Mouse (Mus musculus): ENCODE data around the gene Klhl40. TPM values are rescaled to one million over a fixed set of nuclear protein-coding genes. Genes with fewer than 3 reads are reported as not detected.

The Klhl40 gene
- total RNA-seq, 1 experiment from 2014 or later = not detected

- no peak for ATAC-seq (ENCODE audit: extremely low read depth, insufficient number of reproducible peaks, low FRiP score, poor library complexity, severe bottlenecking)
Observed at GRCm38 (mm10) chr9:121772412-121772811, 5.0 kb upstream of the Klhl40 start.

- ATAC-seq (ENCODE audit: extremely low read depth, insufficient number of reproducible peaks, low FRiP score, poor library complexity, severe bottlenecking) = no peak
Observed at GRCm38 (mm10) chr9:121775951-121776350, 1.5 kb upstream of the Klhl40 start.

DNA sequence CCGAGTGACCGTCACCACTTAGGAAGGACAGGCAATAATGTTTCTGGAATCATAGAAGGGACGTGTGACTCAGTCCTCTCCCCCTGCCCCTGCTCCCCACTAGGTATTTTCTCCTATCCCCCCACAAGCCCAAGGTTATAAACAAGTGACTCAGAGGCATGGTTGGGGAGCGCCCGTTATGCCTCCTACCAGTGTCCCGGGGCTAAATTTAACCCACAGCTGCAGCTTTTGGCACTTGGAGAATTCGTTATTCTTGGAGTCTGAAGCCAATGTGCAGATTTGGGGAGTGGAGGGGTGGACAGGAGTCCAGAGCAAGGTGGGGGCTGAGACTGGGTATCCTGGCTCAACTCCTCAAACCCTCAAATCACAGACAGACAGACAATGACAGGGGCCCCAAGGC is 896 bp upstream of the Klhl40 start:
- no peak for ATAC-seq (ENCODE audit: extremely low read depth, insufficient number of reproducible peaks, low FRiP score, poor library complexity, severe bottlenecking)

DNA sequence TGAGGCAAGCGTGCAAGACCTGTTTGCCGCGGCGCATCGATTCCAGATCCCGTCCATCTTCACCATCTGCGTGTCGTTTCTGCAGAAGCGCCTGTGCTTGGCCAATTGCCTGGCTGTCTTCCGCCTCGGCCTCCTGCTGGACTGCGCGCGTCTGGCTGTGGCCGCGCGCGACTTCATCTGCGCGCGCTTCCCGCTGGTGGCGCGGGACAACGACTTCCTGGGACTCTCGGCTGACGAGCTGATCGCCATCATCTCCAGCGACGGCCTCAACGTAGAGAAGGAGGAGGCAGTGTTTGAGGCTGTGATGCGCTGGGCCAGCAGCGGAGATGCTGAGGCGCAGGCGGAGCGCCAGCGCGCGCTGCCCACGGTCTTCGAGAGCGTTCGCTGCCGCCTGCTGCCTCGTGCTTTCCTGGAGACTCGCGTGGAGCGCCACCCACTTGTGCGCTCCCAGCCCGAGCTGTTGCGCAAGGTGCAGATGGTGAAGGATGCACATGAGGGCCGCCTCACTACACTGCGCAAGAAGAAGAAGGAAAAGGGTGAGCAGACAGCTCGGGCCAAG is 738 bp downstream of the Klhl40 start:
- ATAC-seq (ENCODE audit: extremely low read depth, insufficient number of reproducible peaks, low FRiP score, poor library complexity, severe bottlenecking) = no peak

GRCm38 (mm10) chr9:121784801-121785200 is 7.4 kb downstream of the Klhl40 start:
- ATAC-seq (ENCODE audit: extremely low read depth, insufficient number of reproducible peaks, low FRiP score, poor library complexity, severe bottlenecking) = no peak

- ATAC-seq (ENCODE audit: extremely low read depth, insufficient number of reproducible peaks, low FRiP score, poor library complexity, severe bottlenecking) = no peak
Observed at GRCm38 (mm10) chr9:121785261-121785660, 7.9 kb downstream of the Klhl40 start.

DNA sequence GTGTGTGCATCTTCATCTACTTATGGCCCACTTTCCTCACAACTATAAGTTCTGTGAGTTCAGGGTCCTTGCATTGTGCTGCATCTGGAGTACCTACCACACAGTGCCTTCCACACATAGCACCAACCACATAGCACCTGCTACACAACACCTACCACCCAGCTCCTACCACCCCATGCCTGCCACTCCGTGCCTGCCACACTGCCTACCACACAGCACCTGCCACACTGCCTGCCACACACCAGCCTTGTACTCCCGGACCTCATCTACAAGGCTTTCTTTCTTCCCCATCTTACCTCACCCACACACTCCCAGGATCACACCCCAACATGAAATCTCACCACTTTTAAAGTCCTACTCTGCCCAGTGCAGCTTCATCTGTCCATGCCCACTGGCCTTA is 9.0 kb downstream of the Klhl40 start:
- ATAC-seq (ENCODE audit: extremely low read depth, insufficient number of reproducible peaks, low FRiP score, poor library complexity, severe bottlenecking) = no peak

GRCm38 (mm10) chr9:121791206-121791605 is 13.8 kb downstream of the Klhl40 start:
- ATAC-seq (ENCODE audit: extremely low read depth, insufficient number of reproducible peaks, low FRiP score, poor library complexity, severe bottlenecking) = no peak

DNA sequence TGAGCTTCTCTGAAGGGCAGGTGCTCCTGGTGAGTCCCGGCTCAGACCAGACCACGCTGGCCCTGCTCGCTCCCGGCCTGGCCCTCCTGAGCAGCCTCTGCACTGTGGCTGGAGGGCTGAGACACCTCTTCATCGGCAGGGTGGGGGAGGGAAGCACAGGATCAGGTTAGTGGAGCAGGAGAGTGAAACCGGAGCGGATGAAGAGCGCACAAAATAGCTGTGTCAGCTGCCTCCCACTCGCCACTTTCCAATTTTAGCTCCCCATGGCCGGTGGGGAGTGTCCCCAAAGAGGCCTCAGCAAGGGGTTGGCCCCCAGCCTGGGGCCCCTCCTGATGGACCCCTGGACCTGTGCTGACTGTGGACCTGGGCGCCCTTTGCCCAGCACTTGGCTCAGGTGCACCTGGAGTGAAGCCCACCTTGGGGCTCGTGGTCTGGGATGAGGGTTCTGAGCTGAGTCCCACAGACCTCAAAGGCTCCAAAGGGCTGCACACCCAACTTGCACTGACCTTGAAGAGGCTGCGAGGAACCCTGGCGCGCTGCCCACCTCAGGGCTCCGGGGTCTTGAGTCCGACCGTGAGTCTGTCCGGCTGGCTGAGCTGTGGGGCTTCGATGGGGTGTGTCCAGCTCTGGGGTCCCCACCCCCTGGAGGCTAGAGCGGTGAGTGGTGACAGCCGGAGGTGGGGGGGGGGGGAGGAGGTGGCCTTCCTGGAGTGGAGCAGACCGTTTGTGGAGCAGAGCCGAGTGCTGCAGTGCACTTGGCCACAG is 14.5 kb downstream of the Klhl40 start, which contains the start of gene Hhatl:
Gene Hhatl (minus strand): TSS at position 751 of the 765 bp plus-strand sequence.
- ATAC-seq (ENCODE audit: extremely low read depth, insufficient number of reproducible peaks, low FRiP score, poor library complexity, severe bottlenecking) = no peak

GRCm38 (mm10) chr9:121794972-121795539 is 17.6 kb downstream of the Klhl40 start:
- no peak for ATAC-seq (ENCODE audit: extremely low read depth, insufficient number of reproducible peaks, low FRiP score, poor library complexity, severe bottlenecking)

- no peak for ATAC-seq (ENCODE audit: extremely low read depth, insufficient number of reproducible peaks, low FRiP score, poor library complexity, severe bottlenecking)
Observed at GRCm38 (mm10) chr9:121797722-121798121, 20.3 kb downstream of the Klhl40 start.

DNA sequence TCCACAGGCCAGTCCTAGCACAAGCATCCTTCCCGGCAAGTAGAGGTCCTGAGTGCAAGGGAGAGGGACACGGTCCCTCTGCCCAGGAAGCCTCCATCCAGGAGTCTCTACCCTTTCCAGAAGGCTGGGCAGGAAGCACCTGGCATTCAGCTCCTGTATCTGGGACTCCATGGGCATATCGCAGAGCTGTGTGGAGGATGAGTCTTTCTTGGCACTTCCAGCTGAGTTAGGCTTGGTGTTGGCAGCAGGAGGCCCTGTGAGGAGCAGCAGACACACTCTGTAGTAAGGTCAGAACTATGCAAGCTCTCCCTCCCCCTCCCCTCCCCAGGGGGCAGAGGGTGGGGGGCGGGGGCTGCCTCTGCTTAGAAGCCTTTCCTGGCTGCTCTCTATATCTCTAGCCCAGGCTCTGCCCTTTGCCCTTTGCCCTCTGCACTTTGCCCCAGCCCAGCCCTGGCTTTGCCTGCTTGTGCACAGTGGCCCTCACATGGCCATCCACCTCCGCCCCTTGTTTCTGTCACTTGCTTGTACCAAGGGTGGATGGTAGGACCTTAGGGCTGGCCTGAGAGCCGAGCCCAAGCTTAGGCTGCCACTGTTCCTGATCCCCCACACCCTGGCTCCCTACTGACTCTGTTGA is 21.6 kb downstream of the Klhl40 start:
- no peak for ATAC-seq (ENCODE audit: extremely low read depth, insufficient number of reproducible peaks, low FRiP score, poor library complexity, severe bottlenecking)

DNA sequence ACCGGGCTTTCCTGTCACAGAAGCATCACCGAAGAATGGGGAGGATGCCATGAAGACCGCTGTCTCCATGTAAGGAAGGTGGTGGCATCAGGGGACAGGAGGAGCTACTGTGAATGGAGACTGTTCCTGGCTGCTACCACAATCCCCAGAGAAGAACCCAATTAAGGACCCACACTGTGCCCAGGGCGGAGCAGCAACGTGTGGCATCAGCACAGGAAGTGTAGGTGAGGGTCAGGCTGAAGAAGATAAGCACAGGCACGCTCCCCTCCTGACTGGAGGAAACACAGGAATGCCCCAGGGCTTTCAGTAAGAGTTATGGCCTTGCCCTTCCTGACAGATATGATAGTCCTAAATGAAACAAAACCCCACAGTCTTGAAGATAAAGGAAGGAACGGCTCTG is 25.3 kb downstream of the Klhl40 start:
- ATAC-seq (ENCODE audit: extremely low read depth, insufficient number of reproducible peaks, low FRiP score, poor library complexity, severe bottlenecking) = no peak

DNA sequence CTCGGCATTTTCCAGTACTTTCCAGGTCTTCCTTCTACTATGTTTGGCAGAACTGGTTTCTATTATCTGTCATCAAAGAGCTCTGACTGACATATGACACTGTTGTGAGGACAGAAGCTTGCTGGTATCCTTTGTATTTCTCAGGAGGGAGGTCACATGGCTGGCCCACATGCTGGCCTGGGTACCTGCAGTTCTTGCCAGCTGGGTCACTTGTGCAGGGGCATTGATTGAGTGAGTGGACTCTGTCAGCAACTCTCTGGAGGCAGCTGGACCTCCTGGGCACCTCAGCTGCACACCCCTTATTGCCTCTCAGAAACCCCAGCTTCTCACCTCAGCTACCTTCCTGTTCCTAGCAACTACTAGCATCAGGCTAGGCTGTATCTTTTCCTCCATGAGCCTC is 30.1 kb downstream of the Klhl40 start:
- ATAC-seq (ENCODE audit: extremely low read depth, insufficient number of reproducible peaks, low FRiP score, poor library complexity, severe bottlenecking) = no peak

DNA sequence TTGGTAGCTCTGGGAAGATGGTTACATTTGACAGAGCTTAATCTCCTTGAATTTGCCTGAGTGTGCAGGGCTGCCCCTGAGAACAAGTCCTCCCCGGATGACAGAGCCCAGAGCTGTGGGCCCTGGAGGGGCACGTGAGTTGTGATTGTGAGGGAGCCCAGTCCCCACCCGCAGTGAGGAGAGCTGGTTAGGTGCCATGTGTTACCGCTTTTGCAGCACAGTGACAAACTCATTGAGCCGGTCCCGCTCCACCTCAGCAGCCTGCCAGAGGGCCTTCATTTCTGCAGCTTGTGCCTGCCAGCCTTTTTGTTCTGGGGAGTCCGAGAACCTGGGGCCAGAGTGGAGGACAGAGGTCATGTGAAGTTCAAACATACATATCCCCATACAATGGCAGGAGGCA is 30.5 kb downstream of the Klhl40 start:
- no peak for ATAC-seq (ENCODE audit: extremely low read depth, insufficient number of reproducible peaks, low FRiP score, poor library complexity, severe bottlenecking)

DNA sequence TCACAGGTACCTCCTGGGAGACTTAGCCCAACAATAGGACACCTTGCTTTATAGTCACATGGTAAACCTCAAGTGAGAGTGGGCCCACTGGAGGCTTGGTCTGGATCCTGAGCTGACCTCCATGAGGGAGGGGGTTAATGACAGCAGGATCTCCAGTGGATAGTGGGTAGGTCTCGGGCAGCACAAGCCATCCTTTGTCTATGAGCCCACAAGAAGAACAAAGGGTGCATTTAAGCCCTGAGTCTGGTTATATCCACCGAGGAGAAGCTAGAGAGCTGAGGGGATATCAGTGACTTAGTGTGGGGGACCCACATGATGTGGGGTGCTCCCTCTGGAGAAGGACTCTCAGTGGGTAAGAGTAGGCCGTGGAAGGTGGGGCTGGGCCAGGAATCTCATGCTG is 31.1 kb downstream of the Klhl40 start:
- no peak for ATAC-seq (ENCODE audit: extremely low read depth, insufficient number of reproducible peaks, low FRiP score, poor library complexity, severe bottlenecking)

DNA sequence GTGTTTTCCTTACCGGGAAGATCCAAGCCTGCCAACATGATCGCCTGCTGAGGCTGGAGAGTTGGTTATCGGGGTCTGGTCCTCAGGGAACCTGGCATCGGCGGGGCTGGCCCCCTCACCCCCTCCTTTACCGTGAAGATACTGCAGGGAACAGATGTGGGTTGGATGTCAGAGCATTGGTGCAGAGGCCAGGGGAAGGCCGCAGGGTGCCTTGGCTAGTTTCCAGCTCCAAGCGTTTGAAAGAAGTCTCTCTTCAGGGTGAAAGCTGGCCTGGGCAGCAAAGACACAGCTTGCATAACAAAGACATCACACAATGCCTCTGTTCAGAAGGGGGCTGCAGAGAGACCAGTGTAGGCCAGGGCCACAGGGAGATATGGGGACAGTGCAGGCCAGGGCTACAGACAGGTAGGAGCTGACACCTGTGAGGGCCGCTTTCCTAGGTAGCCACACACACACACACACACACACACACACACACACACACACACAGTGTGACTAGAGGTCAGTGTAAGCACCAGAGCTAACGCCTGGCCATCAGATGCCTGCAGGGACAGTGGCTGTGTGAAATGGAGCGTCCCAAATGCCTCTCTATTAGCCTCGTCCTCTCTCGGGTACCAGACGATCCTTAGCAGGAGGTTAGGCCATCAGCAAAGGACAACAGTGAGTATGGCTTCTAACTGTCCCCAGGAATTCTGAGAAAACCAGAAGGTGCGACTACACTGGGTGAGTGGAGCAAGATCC is 32.8 kb downstream of the Klhl40 start:
- ATAC-seq (ENCODE audit: extremely low read depth, insufficient number of reproducible peaks, low FRiP score, poor library complexity, severe bottlenecking) = no peak

- ATAC-seq (ENCODE audit: extremely low read depth, insufficient number of reproducible peaks, low FRiP score, poor library complexity, severe bottlenecking) = no peak
Observed at GRCm38 (mm10) chr9:121815183-121815582, 37.8 kb downstream of the Klhl40 start.

- no peak for ATAC-seq (ENCODE audit: extremely low read depth, insufficient number of reproducible peaks, low FRiP score, poor library complexity, severe bottlenecking)
Observed at GRCm38 (mm10) chr9:121819073-121819770, 41.8 kb downstream of the Klhl40 start.

Measured in neutrophil, adult 5-6 weeks (primary cell).